Mouse (Mus musculus) limb, embryonic 15.5 days (tissue): ENCODE data around the gene Lrrfip1. TPM values are rescaled to one million over a fixed set of nuclear protein-coding genes. Genes with fewer than 3 reads are reported as not detected.

Source experiments
- ATAC-seq: fragments of 200-750 bp; cut with Nextera tagmentation; 2 replicates; pipeline ENCODE4 v1.8.0; 2017; ENCODE audit warnings: low read depth, moderate TSS enrichment; ENCODE audit not compliant: insufficient number of reproducible peaks, low FRiP score, low TSS enrichment
- H3K27ac ChIP-seq: fragments of 300-500 bp; sonication (generic); 2 replicates; pipeline ENCODE4 v1.5.1; 2015; ENCODE audit warnings: moderate library complexity, mild to moderate bottlenecking, inconsistent platforms
- H3K27me3 ChIP-seq: fragments of 300-500 bp; sonication (generic); 2 replicates; pipeline ENCODE4 v1.6.1; 2015; ENCODE audit warnings: inconsistent platforms
- H3K36me3 ChIP-seq: fragments of 300-500 bp; sonication (generic); 2 replicates; pipeline ENCODE4 v1.6.1; 2015; ENCODE audit warnings: inconsistent platforms
- H3K4me1 ChIP-seq: fragments of 300-500 bp; sonication (generic); 2 replicates; pipeline ENCODE4 v1.6.1; 2015; ENCODE audit warnings: inconsistent platforms
- H3K4me2 ChIP-seq: fragments of 300-500 bp; sonication (generic); 2 replicates; pipeline ENCODE4 v1.6.1; 2015; ENCODE audit warnings: mild to moderate bottlenecking, inconsistent platforms
- H3K4me3 ChIP-seq: fragments of 300-500 bp; sonication (generic); 2 replicates; pipeline ENCODE4 v1.5.1; 2015; ENCODE audit warnings: mild to moderate bottlenecking, inconsistent platforms
- H3K9ac ChIP-seq: fragments of 300-500 bp; sonication (generic); 2 replicates; pipeline ENCODE4 v1.6.1; 2015; ENCODE audit warnings: inconsistent platforms
- H3K9me3 ChIP-seq: fragments of 300-500 bp; sonication (generic); 2 replicates; pipeline ENCODE4 v1.6.1; 2016; ENCODE audit warnings: inconsistent platforms
- WGBS: fragments of 180-500 bp; shearing (Covaris S2); methylation state at CpG from one replicate; pipeline ENCODE4 v1.1.7; 2015; 5-methylcytosine and 5-hydroxymethylcytosine counted together
- polyA plus RNA-seq: library from polyadenylated mRNA; unstranded; fragments of >200 nt; fragmentation: Nextera tagmentation; extraction: Ambion mirVana; gene quantifications from 2 replicates; pipeline ENCODE4 v1.2.1, GENCODE M21; 2015

Gene Lrrfip1
- 56.8 and 72.0 TPM in 2 replicates for polyA plus RNA-seq

DNA sequence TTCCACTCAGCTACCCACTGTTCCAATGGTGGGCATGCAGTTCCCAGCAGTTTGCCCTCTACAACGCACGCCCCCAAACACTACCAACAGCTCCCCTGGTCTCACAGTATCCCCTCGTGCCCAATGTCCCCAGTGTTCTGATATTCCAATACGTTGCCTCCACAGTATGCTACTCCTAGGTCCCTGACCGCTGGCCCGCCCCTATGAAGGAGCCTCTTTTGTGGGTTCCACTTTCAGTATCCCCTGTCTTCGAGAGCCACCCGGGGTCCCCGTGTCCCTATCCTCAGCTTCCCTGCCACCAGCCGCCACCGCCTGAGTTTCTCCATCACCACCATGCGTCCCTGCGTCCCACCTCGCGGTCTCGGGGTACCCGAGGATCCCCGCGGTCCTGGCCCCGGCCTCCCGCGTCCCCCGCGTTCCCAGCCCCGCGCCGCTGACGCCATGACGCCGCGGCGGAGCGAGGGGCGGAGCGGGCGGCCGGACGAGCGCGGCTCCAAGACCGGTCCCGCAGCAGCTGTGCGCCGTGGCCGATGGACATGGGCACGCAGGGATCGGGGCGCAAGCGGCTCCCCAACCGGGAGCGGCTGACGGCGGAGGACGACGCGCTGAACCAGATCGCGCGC is at the start of gene Lrrfip1:
TSS of gene Lrrfip1 (plus strand) at position 470 of the 623 bp plus-strand sequence.
- H3K27ac ChIP-seq = 0 out of 2 replicates have a peak within 1 kb of the TSS, but pooled peaks have one; percentile 47

DNA sequence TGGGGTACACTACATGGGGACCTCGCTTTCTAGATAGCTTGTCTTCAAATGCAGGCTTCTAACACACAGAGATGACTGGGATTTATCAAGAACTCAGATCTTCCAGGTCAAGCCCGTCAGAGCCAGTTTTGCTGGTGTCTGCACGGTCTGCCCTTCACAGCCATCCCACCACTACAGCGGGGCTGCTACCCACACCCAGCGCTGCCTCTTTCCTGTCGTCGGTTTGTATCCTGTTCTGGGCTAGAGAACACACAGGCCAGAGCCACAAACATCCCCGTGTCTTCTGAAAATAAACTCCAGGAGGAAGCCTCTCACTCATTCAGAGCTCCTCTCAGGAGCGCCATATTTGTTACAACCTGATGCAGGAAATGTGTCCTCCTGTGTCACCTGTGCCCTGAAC is 49.2 kb upstream of the Lrrfip1 start:
- H3K27ac ChIP-seq = no peak overlapping the region
- H3K4me2 ChIP-seq = no peak overlapping the region
- no peak overlapping the region for H3K4me3 ChIP-seq
- no peak for ATAC-seq
- 0 out of 2 replicates have a peak, but pooled peaks cover 4% of the 10 kb centered on the region for H3K27me3 ChIP-seq
- H3K4me1 ChIP-seq = peaks cover 7% of the 10 kb centered on the region; the same call in 1 of the 2 replicates
- no peaks in the 10 kb centered on the region for H3K36me3 ChIP-seq
- no peaks in the 10 kb centered on the region for H3K9me3 ChIP-seq
- 64% methylated on average over 9 of the region's 9 CpGs for WGBS
- H3K9ac ChIP-seq = no peak overlapping the region

More for the DNA sequence above, at the start of gene Lrrfip1:
- H3K36me3 ChIP-seq = no peaks in the 10 kb centered on the region
- H3K4me2 ChIP-seq = peak within 1 kb of the TSS; percentile 95
- H3K4me1 ChIP-seq = peaks cover 23% of the 10 kb centered on the region
- 2% methylated on average over 59 of the region's 59 CpGs for WGBS
- peak within 1 kb of the TSS; percentile 78 for H3K9ac ChIP-seq
- ATAC-seq = peak; percentile 64; the same call in 1 of the 2 replicates
- no peaks in the 10 kb centered on the region; the same call in 1 of the 2 replicates for H3K27me3 ChIP-seq
- H3K4me3 ChIP-seq = peak within 1 kb of the TSS; percentile 62
- H3K9me3 ChIP-seq = no peaks in the 10 kb centered on the region

GRCm38 (mm10) chr1:90951670-90952069 is 46.9 kb upstream of the Lrrfip1 start:
- H3K36me3 ChIP-seq = no peaks in the 10 kb centered on the region
- ATAC-seq = no peak
- H3K27ac ChIP-seq = no peak overlapping the region
- H3K9me3 ChIP-seq = no peaks in the 10 kb centered on the region
- WGBS = 69% methylated on average over 7 of the region's 7 CpGs
- H3K4me2 ChIP-seq = no peak overlapping the region
- H3K27me3 ChIP-seq = 0 out of 2 replicates have a peak, but pooled peaks cover 4% of the 10 kb centered on the region
- no peak overlapping the region for H3K9ac ChIP-seq
- H3K4me3 ChIP-seq = no peak overlapping the region
- peaks cover 7% of the 10 kb centered on the region; the same call in 1 of the 2 replicates for H3K4me1 ChIP-seq

DNA sequence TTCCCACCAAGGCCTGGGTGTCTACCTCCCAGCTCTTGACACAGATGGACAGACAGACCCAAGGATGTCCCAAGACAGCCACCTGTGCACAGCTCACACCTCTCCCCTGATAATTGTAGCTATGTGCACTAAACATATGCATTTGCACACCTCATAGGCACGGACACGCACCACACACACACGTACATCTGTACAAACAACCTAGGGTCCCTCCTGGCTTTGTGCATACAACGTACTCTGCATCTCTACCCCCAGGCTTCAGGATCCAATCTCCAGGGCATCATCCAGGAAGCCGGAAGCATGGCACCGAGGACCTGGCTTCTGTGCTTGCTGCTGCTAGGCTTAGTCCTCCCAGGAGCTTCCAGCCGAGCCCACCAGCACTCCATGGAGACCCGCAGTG is 45.7 kb upstream of the Lrrfip1 start, which contains the start of gene Prlh:
TSS of gene Prlh (plus strand) at position 301 of the 400 bp plus-strand sequence.
- 79% methylated on average over 8 of the region's 8 CpGs for WGBS
- ATAC-seq = no peak
- H3K9ac ChIP-seq = no peak within 1 kb of the TSS

GRCm38 (mm10) chr1:90953688-90954087 is 44.8 kb upstream of the Lrrfip1 start:
- H3K4me1 ChIP-seq = peaks cover 7% of the 10 kb centered on the region; the same call in 1 of the 2 replicates
- H3K27ac ChIP-seq = no peak overlapping the region
- 53% methylated on average over 11 of the region's 11 CpGs for WGBS
- H3K9me3 ChIP-seq = no peaks in the 10 kb centered on the region
- peaks cover 8% of the 10 kb centered on the region; the same call in 1 of the 2 replicates for H3K27me3 ChIP-seq
- H3K4me3 ChIP-seq = no peak overlapping the region
- H3K36me3 ChIP-seq = no peaks in the 10 kb centered on the region
- no peak overlapping the region for H3K4me2 ChIP-seq
- ATAC-seq = no peak
- no peak overlapping the region for H3K9ac ChIP-seq

More for the DNA sequence above, 45.7 kb upstream of the Lrrfip1 start, which contains the start of gene Prlh:
- Histone ChIP-seq H3K4me3 (no peak within 1 kb of the TSS), H3K4me1 (peaks cover 7% of the 10 kb centered on the region; the same call in 1 of the 2 replicates), H3K9me3 (no peaks in the 10 kb centered on the region), H3K27me3 (peaks cover 4% of the 10 kb centered on the region; the same call in 1 of the 2 replicates), H3K4me2 (no peak within 1 kb of the TSS), H3K36me3 (no peaks in the 10 kb centered on the region), H3K27ac (no peak within 1 kb of the TSS)

DNA sequence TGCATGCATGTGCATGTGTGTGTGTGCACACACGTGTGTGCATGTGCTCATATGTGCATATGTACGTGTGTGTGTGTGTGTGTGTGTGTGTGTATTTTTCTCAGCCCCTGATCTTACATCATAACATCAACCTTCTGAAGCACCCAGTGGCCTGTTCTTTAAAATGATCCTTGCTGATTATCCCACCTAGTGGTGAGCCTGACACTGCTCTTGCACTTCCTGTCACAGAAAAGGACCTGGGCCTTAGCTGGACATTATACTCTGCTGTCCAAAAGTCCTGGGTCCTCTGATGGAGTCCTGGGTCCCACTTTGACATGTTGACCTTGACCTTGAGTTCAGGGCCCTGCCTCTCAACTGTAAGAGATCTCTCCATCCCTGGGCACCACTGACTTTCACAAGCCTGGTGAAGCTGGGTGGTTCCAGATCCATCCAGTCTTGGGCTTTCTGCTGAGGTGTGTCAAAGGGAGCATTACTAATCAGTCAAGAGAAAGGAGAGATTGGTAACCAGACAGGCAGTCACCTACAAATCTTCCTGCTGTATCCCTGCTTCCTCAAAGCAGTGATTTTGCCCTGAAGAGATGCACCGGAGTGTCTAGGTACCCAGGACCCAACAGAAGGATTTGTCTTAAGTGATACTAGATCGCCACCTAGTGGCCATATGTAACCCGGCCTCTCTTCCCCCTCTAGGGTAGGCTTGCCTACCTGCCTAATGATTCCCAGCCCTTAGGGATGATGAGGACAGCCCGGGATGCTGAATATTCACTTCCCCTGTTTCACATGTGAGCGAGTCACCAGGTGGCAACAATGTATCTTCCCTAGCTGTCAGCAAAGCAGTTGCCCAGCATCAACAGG is 42.1 kb upstream of the Lrrfip1 start:
- Histone ChIP-seq H3K9ac (no peak overlapping the region), H3K9me3 (no peaks in the 10 kb centered on the region), H3K4me3 (no peak overlapping the region), H3K4me1 (peaks cover 7% of the 10 kb centered on the region; the same call in 1 of the 2 replicates), H3K27ac (no peak overlapping the region), H3K27me3 (peaks cover 21% of the 10 kb centered on the region; the same call in 1 of the 2 replicates), H3K36me3 (no peaks in the 10 kb centered on the region), H3K4me2 (no peak overlapping the region)
- peak; percentile 76 for ATAC-seq
- WGBS = 31% methylated on average over 7 of the region's 7 CpGs

DNA sequence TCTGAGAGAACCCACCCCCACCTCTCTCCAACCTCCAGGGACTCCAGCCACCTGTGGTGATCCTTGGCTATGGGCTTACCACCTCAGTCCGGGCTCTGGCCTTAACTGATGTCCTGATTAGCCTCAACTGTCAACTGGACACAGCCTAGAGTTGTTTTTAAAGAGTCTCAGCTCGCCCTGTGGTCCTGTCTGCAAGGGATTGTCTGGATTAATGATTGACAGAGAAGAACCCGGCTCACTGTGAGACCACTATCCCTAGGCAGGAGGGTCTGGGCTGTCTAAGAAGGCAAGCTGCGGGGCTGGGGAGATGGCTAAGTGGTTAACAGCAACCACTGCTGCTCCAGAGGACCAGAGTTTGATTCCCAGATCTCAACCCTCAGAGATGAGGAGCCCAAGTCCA is 36.0 kb upstream of the Lrrfip1 start:
- Histone ChIP-seq H3K36me3 (no peaks in the 10 kb centered on the region), H3K9ac (no peak overlapping the region), H3K4me2 (no peak overlapping the region), H3K4me1 (peaks cover 10% of the 10 kb centered on the region), H3K27ac (no peak overlapping the region), H3K9me3 (no peaks in the 10 kb centered on the region), H3K4me3 (no peak overlapping the region), H3K27me3 (peaks cover 17% of the 10 kb centered on the region; the same call in 1 of the 2 replicates)
- ATAC-seq = no peak
- WGBS = 49% methylated on average over 4 of the region's 4 CpGs

DNA sequence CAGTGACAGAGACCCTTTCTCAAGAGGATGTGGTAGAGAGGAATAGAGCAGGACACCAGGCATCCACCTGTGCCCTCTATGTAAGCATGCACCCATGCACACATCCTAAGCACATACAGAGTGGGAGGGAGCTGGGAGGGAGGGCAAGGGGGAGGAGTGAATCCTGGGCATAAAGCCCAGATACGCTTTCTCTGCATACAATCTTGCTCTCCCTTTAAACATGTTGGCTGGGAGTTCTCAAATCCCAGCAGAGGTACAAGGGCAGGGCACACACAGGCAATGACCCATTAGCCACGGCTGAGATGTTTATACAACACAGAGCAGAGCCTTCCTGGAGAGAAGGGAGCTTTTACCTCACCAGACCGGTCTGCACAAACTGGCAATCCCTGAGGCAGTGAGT is 35.5 kb upstream of the Lrrfip1 start:
- Histone ChIP-seq H3K4me2 (no peak overlapping the region), H3K9ac (no peak overlapping the region), H3K9me3 (no peaks in the 10 kb centered on the region), H3K36me3 (no peaks in the 10 kb centered on the region), H3K4me3 (no peak overlapping the region), H3K4me1 (peaks cover 14% of the 10 kb centered on the region), H3K27ac (no peak overlapping the region), H3K27me3 (peaks cover 17% of the 10 kb centered on the region; the same call in 1 of the 2 replicates)
- WGBS = 13% methylated on average over 3 of the region's 3 CpGs
- ATAC-seq = no peak

- Histone ChIP-seq H3K36me3 (no peaks in the 10 kb centered on the region), H3K4me2 (no peak overlapping the region), H3K4me3 (no peak overlapping the region), H3K4me1 (peaks cover 26% of the 10 kb centered on the region), H3K9ac (no peak overlapping the region), H3K9me3 (no peaks in the 10 kb centered on the region), H3K27ac (no peak overlapping the region), H3K27me3 (no peaks in the 10 kb centered on the region)
- 70% methylated on average over 7 of the region's 7 CpGs for WGBS
- no peak for ATAC-seq
These were observed 31.0 kb upstream of the Lrrfip1 start for GRCm38 (mm10) chr1:90967583-90967982.

DNA sequence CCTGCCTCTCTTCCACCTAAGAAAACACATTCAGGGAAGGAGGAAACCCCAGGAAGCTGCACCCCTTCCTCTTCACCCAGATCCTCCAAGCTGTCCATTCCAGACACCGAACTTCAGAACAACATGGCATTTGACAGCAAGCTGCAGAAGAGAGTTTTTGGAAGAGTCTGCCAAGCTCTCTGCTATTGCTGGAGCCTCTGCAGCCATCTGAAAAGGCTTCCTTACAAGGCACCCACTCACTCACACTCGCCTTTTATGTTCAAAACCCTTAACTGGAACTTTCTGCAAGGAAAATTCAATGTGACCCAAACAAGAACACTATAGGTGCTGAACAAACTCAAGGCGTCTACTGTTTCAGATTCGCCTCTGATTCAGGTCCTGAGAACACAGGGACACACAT is 29.9 kb upstream of the Lrrfip1 start:
- H3K36me3 ChIP-seq = no peaks in the 10 kb centered on the region
- H3K27me3 ChIP-seq = no peaks in the 10 kb centered on the region
- no peaks in the 10 kb centered on the region for H3K9me3 ChIP-seq
- 86% methylated on average over 4 of the region's 4 CpGs for WGBS
- H3K4me1 ChIP-seq = peaks cover 27% of the 10 kb centered on the region
- no peak overlapping the region for H3K9ac ChIP-seq
- ATAC-seq = no peak
- no peak overlapping the region for H3K27ac ChIP-seq
- no peak overlapping the region for H3K4me3 ChIP-seq
- H3K4me2 ChIP-seq = no peak overlapping the region

- 11% methylated on average over 9 of the region's 9 CpGs for WGBS
These were observed 29.2 kb upstream of the Lrrfip1 start, which contains the start of gene Rab17 for GRCm38 (mm10) chr1:90969347-90969784. Gene Rab17, minus strand, starts transcription at chr1:90969661.

More at GRCm38 (mm10) chr1:90969347-90969784, 29.2 kb upstream of the Lrrfip1 start, which contains the start of gene Rab17:
- Histone ChIP-seq H3K9me3 (no peaks in the 10 kb centered on the region), H3K27ac (no peak within 1 kb of the TSS), H3K27me3 (0 out of 2 replicates have a peak, but pooled peaks cover 4% of the 10 kb centered on the region), H3K36me3 (no peaks in the 10 kb centered on the region), H3K4me2 (peak within 1 kb of the TSS; percentile 20; the same call in 1 of the 2 replicates), H3K4me1 (peaks cover 28% of the 10 kb centered on the region), H3K9ac (no peak within 1 kb of the TSS), H3K4me3 (no peak within 1 kb of the TSS)
- ATAC-seq = no peak
